In genomic region chr8:11691284-11691683, GRCm38 (mm10) we compare ENCODE assay signal across 25 mouse cellular contexts. TPM values are rescaled to one million over a fixed set of nuclear protein-coding genes. Genes with fewer than 3 reads are reported as not detected.
DNase-seq lines count a peak whose midpoint lies in the region; ATAC-seq and TF ChIP-seq lines count a peak whose summit lies in the region.
"Had no signal": no experiment of that assay in that cellular context is flagged by ENCODE, and none has a peak within 500 bp of the region (broad histone marks: within the 10 kb centered on the region; RNA-seq: fewer than 3 reads in every experiment).

No protein-coding gene starts in this region.

- TF ChIP-seq CTCF in embryonic fibroblast, embryonic 13.5 days (IDR thresholded peaks at IDR 0.05; ENCODE audit: borderline replicate concordance, insufficient read depth, low read length) = no peak
- TF ChIP-seq CTCF in midbrain, postnatal 0 days (IDR thresholded peaks at IDR 0.05) = no peak

- 0 out of 2 replicates have a peak, but pooled peaks have one; percentile 30 for TF ChIP-seq POLR2A in embryonic fibroblast, embryonic 13.5 days (IDR thresholded peaks at IDR 0.05; ENCODE audit: low read depth, low read length)

- H3K27me3 ChIP-seq in midbrain, postnatal 0 days (ENCODE audit: insufficient read depth, low read length) = no peaks in the 10 kb centered on the region
- H3K27me3 ChIP-seq: forebrain, embryonic 15.5 days; hindbrain, embryonic 15.5 days had no signal

- 94% methylated on average over 6 of the region's 6 CpGs for WGBS in midbrain, postnatal 0 days

- no peak overlapping the region for H3K4me3 ChIP-seq in embryonic fibroblast, embryonic 13.5 days (ENCODE audit: insufficient read depth, low read length)
- no peak overlapping the region for H3K4me3 ChIP-seq in midbrain, postnatal 0 days (ENCODE audit: low read depth, low read length)
- H3K4me3 ChIP-seq: embryonic facial prominence, embryonic 10.5 days; erythroblast, embryonic 14.5 days; forebrain, embryonic 15.5 days; heart, embryonic 13.5 days; hindbrain, embryonic 15.5 days had no signal

- H3K9me3 ChIP-seq in midbrain, postnatal 0 days (ENCODE audit: low read length) = no peaks in the 10 kb centered on the region
- H3K9me3 ChIP-seq: embryonic facial prominence, embryonic 10.5 days; forebrain, embryonic 15.5 days; heart, embryonic 13.5 days; hindbrain, embryonic 15.5 days had no signal

- no peaks in the 10 kb centered on the region for H3K4me1 ChIP-seq in embryonic fibroblast, embryonic 13.5 days (ENCODE audit: control insufficient read depth, insufficient read depth, low read length)
- H3K4me1 ChIP-seq in midbrain, postnatal 0 days (ENCODE audit: insufficient read depth, low read length) = no peaks in the 10 kb centered on the region
- H3K4me1 ChIP-seq: embryonic facial prominence, embryonic 10.5 days; forebrain, embryonic 15.5 days; hindbrain, embryonic 15.5 days had no signal

- no peak for ATAC-seq in midbrain, postnatal 0 days (ENCODE audit: low FRiP score)
- ATAC-seq in CD4-positive, CD25-positive, alpha-beta regulatory T cell, adult 4 months = no peak
- ATAC-seq: activated CD4-positive, CD25-positive, alpha-beta regulatory T cell, adult 4 months; forebrain, embryonic 15.5 days; inflammation-experienced regulatory T-cells, adult 6 months had no signal

- no peak overlapping the region for H3K27ac ChIP-seq in embryonic fibroblast, embryonic 13.5 days (ENCODE audit: insufficient read depth, low read length)
- H3K27ac ChIP-seq in midbrain, postnatal 0 days (ENCODE audit: low read depth, low read length) = no peak overlapping the region
- H3K27ac ChIP-seq: embryonic facial prominence, embryonic 10.5 days; forebrain, embryonic 15.5 days; heart, embryonic 13.5 days; hindbrain, embryonic 15.5 days had no signal

- H3K4me2 ChIP-seq in midbrain, postnatal 0 days (ENCODE audit: low read depth, low read length, poor library complexity, severe bottlenecking) = no peak overlapping the region
- H3K4me2 ChIP-seq: forebrain, embryonic 15.5 days; heart, embryonic 13.5 days; hindbrain, embryonic 15.5 days had no signal

- H3K36me3 ChIP-seq in midbrain, postnatal 0 days (ENCODE audit: insufficient read depth, low read length) = no peaks in the 10 kb centered on the region
- H3K36me3 ChIP-seq: embryonic facial prominence, embryonic 10.5 days; forebrain, embryonic 15.5 days; heart, embryonic 13.5 days; hindbrain, embryonic 15.5 days had no signal

- peak; percentile 7 for DNase-seq in urinary bladder, postnatal 25 days (ENCODE audit: low spot score)
- no peak for DNase-seq in urinary bladder, postnatal 14 days (ENCODE audit: low spot score)
- DNase-seq in Muller cell, postnatal 12 days (ENCODE audit: inconsistent ontology term) = peak; percentile 23
- DNase-seq in midbrain, postnatal 0 days (ENCODE audit: low spot score) = no peak
- DNase-seq in lung, adult 18-20 months = no peak
- DNase-seq: adrenal gland, postnatal 25 days; cerebellum, adult 2 months; heart, postnatal 36 days; kidney, adult 11 months had no signal

- H3K9ac ChIP-seq in midbrain, postnatal 0 days (replicated peaks; ENCODE audit: low read length, poor library complexity, severe bottlenecking) = no peak overlapping the region
- H3K9ac ChIP-seq: forebrain, embryonic 15.5 days; heart, embryonic 13.5 days; hindbrain, embryonic 15.5 days had no signal

RNA-seq across cellular contexts. Expression of gene 1700016D06Rik, which starts 9.6 kb away (rescaled TPM):
- not detected in 2 replicates for polyA plus RNA-seq in embryonic fibroblast, embryonic 13.5 days (2011; ENCODE audit: insufficient read length, low read depth, missing spikeins)
- not detected in 2 replicates for total RNA-seq in midbrain, postnatal 0 days (2014; rRNA removed)
- 0.47 and 0.48 TPM in 2 replicates for polyA plus RNA-seq in midbrain, postnatal 0 days (2015; fragmentation: Nextera tagmentation; extraction: Ambion mirVana)
- under 1 TPM; 0.51 to 0.54 TPM for polyA plus RNA-seq in CD4-positive, CD25-positive, alpha-beta regulatory T cell, adult 4 months (2017; shearing (Covaris generic))
- total RNA-seq: adrenal gland, adult 18-20 months; adrenal gland, postnatal 25 days; gastrocnemius, adult 18-20 months; gastrocnemius, postnatal 36 days; heart, postnatal 36 days had no signal
- polyA plus RNA-seq: cerebellum, adult 2 months; embryonic facial prominence, embryonic 10.5 days; erythroblast, embryonic 14.5 days; forebrain, embryonic 11.5 days; frontal cortex, adult 2 months; heart, embryonic 13.5 days; heart, postnatal 0 days; hindbrain, embryonic 11.5 days; hindbrain, embryonic 15.5 days; inflammation-experienced regulatory T-cells, adult 6 months had no signal

RNA-seq across cellular contexts. Expression of gene Arhgef7, which starts 36.2 kb away (rescaled TPM):
- polyA plus RNA-seq in embryonic fibroblast, embryonic 13.5 days (2011; ENCODE audit: insufficient read length, low read depth, missing spikeins) = 31.5 and 40.8 TPM in 2 replicates
- 87.5 and 124 TPM in 2 replicates for total RNA-seq in midbrain, postnatal 0 days (2014; rRNA removed)
- polyA plus RNA-seq in midbrain, postnatal 0 days (2015; fragmentation: Nextera tagmentation; extraction: Ambion mirVana) = 54.3 and 55.3 TPM in 2 replicates
- polyA plus RNA-seq in CD4-positive, CD25-positive, alpha-beta regulatory T cell, adult 4 months (2017; shearing (Covaris generic)) = 10 to 100 TPM; 33.2 to 42.6 TPM

RNA-seq across cellular contexts. Expression of gene Ankrd10, which starts 55.7 kb away (rescaled TPM):
- polyA plus RNA-seq in embryonic fibroblast, embryonic 13.5 days (2011; ENCODE audit: insufficient read length, low read depth, missing spikeins) = 31.2 and 39.4 TPM in 2 replicates
- 126 and 127 TPM in 2 replicates for total RNA-seq in midbrain, postnatal 0 days (2014; rRNA removed)
- 75.1 and 86.0 TPM in 2 replicates for polyA plus RNA-seq in midbrain, postnatal 0 days (2015; fragmentation: Nextera tagmentation; extraction: Ambion mirVana)
- polyA plus RNA-seq in CD4-positive, CD25-positive, alpha-beta regulatory T cell, adult 4 months (2017; shearing (Covaris generic)) = 10 to 100 TPM; 71.3 to 83.5 TPM

Comparison
In these comparisons a context has a peak if more than half of its experiments do, and no peak if none do; other contexts are left out.
1. DNase-seq: peak in urinary bladder, postnatal 25 days (single experiment) and Muller cell, postnatal 12 days (single experiment); none in urinary bladder, postnatal 14 days (single experiment), midbrain, postnatal 0 days (single experiment) and lung, adult 18-20 months (0 of 2).